Mouse (Mus musculus) layer of hippocampus, adult 9-11 months (tissue): Measurements from ENCODE around the gene Pdzk1ip1.

ENCODE experiments used
- DNase-seq: peaks from one replicate; pipeline ENCODE4 v3.0.0; 2022

Gene Pdzk1ip1

GRCm38 (mm10) chr4:115088611-115089338 is at the start of gene Pdzk1ip1:
Gene Pdzk1ip1, plus strand, starts transcription at chr4:115088708.
- no peak for DNase-seq

- no peak for DNase-seq
These were observed 42.9 kb upstream of the Pdzk1ip1 start for GRCm38 (mm10) chr4:115045621-115046020.

- peak; percentile 60 for DNase-seq
These were observed 40.8 kb upstream of the Pdzk1ip1 start for GRCm38 (mm10) chr4:115047750-115048149.

GRCm38 (mm10) chr4:115048190-115048589 is 40.3 kb upstream of the Pdzk1ip1 start:
- peak; percentile 48 for DNase-seq

- no peak for DNase-seq
These were observed 37.3 kb upstream of the Pdzk1ip1 start for GRCm38 (mm10) chr4:115051245-115051644.

GRCm38 (mm10) chr4:115052343-115053005 is 36.0 kb upstream of the Pdzk1ip1 start:
- peak; percentile 74 for DNase-seq

GRCm38 (mm10) chr4:115055044-115055443 is 33.5 kb upstream of the Pdzk1ip1 start:
- DNase-seq, result no peak

- DNase-seq, result no peak
These were observed 32.8 kb upstream of the Pdzk1ip1 start for GRCm38 (mm10) chr4:115055691-115056090.

GRCm38 (mm10) chr4:115056371-115056920 is 32.1 kb upstream of the Pdzk1ip1 start, which contains the start of gene Tal1:
Gene Tal1, plus strand, starts transcription at chr4:115056426.
- no peak for DNase-seq

- DNase-seq, result peak; percentile 44
These were observed 31.4 kb upstream of the Pdzk1ip1 start for GRCm38 (mm10) chr4:115056921-115057673.

- DNase-seq, result no peak
These were observed 30.7 kb upstream of the Pdzk1ip1 start for GRCm38 (mm10) chr4:115057674-115058316.

- DNase-seq, result no peak
These were observed 30.2 kb upstream of the Pdzk1ip1 start for GRCm38 (mm10) chr4:115058317-115058761.

- no peak for DNase-seq
These were observed 29.5 kb upstream of the Pdzk1ip1 start for GRCm38 (mm10) chr4:115058871-115059590.

GRCm38 (mm10) chr4:115059871-115060270 is 28.6 kb upstream of the Pdzk1ip1 start:
- no peak for DNase-seq

- no peak for DNase-seq
These were observed 27.8 kb upstream of the Pdzk1ip1 start for GRCm38 (mm10) chr4:115060753-115061152.

- DNase-seq, result no peak
These were observed 26.0 kb upstream of the Pdzk1ip1 start for GRCm38 (mm10) chr4:115062540-115062874.

GRCm38 (mm10) chr4:115062875-115063517 is 25.5 kb upstream of the Pdzk1ip1 start:
- no peak for DNase-seq

GRCm38 (mm10) chr4:115063518-115064239 is 24.8 kb upstream of the Pdzk1ip1 start:
- DNase-seq, result no peak

GRCm38 (mm10) chr4:115071668-115072067 is 16.8 kb upstream of the Pdzk1ip1 start:
- DNase-seq, result no peak

GRCm38 (mm10) chr4:115074789-115075188 is 13.7 kb upstream of the Pdzk1ip1 start:
- DNase-seq, result no peak
